Mouse (Mus musculus) yolk sac, embryonic 10.5 days (tissue): ENCODE results near the gene Kcnk5.

Experiments
- DNase-seq: peaks from one replicate; pipeline ENCODE4 v3.0.0-alpha.2; 2017; ENCODE audit warnings: low spot score

The Kcnk5 gene

DNA sequence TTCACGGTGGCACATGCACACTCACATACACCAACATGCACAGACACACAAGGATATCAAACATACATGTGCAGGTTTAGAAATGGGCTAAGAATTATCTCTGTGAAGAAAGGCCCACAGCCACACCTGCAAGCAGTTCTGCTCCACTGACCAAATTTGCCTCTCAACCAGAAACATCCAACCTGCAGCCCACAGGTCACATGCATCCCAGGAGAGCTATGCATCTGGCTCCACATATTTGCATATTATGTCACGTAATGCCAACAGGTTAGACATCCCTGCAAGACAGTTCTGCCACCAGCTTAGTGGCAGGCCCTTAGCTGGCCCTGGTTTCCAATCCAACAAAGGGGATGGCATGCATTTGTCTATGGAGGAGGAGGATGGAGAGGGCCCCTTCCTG, 13.6 kb downstream of the Kcnk5 start:
- DNase-seq: no peak

DNA sequence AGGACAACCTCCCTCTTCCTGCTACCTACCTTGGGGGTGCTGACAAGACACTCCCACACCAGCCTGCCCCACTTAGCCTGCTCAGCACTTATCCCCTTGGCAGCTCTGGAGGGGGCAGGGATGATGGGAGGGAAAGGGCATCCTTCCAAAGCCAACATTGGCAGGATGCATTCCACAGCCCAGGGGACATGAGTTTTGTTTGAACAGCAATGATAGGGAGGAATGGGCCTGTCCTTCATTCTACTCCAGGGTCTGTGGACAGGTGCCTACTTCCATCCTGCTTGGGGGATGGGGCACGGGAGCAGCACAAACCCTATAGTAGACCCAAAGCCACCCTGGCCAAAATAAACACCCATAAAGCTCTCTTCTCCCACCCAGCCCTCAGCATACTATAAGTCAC, 16.2 kb downstream of the Kcnk5 start:
- DNase-seq: no peak

DNA sequence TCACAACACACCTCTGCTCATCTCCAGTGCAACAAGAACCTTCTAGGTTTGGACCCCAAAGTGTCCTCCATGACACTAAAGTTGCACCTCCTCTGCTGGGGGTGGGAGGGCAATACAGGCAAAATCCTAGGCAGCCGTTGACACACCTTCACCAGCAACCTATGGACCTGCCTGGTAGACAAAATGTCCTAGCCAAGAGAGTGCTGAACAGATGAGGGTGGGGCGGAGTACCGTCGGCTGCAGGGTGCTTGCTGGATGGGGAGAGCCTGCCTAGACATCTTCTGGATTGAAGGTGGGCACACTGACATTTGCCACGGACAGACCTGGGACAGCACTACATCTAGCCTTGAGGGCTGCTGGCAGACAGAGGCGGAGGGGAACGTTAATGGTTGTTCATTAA, 17.2 kb downstream of the Kcnk5 start:
- DNase-seq: no peak

DNA sequence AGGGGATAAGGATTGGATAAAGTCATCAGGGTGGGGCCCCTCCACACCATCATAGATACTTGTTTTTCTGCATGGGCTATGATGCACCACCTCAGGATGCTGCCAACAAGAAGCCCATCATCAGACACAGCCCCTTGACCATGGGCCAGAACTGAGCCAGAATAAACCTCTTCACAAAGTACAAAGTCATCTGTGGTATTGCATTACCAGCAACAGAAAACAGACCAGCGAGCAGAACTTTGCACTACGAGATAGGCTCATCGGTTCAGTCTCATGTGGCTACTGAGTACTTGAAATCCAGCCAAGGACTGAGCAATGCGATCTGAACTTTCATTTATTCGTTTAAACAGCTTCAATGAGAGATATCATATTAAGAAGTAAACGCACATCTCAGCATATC, 18.9 kb downstream of the Kcnk5 start:
- no peak for DNase-seq

DNA sequence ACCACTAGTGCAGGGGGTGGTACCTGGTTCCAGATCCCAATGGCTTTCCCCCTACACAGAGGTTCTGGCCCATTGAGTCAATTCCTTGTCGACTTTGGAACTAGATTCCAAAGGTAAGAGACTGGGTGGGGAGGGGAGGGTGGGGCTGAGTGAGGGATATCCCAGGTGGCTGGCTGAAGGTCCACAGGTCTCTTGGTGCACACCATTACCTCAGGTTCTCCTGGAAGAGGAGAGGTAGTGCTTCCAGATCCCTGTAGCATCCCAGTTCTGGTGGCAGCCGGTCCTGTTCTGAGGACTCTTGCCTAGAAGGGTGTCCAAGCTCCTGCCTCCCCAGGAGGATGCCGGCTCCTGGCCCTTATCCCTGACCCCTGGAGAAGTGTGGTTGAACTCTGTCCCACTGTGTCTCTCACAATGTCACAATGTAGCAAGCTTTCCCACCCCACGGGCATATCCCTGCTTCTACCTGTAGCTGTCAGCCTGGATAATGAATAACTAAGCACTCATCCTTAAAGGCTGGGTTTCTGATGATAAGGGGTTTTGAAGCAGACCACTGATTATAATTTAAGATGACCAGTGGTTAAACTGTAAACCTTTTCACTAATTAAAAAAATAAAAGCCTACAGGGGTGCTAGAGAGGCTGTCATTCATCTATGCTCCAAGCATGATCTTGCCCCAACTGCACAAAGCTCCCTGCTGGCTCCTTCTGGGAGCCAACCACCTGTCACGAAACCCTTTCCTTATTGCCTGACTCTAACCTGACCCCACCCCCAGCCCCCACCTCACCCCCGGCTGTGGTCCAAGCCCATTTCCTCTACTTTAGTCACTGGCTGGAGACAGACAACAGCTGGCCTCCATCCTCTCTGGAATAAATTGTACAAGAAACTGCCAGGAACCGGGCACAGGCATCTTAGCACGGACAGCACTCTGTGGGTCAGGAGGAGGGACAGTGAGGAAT, 22.6 kb downstream of the Kcnk5 start:
- peak; percentile 71 for DNase-seq

DNA sequence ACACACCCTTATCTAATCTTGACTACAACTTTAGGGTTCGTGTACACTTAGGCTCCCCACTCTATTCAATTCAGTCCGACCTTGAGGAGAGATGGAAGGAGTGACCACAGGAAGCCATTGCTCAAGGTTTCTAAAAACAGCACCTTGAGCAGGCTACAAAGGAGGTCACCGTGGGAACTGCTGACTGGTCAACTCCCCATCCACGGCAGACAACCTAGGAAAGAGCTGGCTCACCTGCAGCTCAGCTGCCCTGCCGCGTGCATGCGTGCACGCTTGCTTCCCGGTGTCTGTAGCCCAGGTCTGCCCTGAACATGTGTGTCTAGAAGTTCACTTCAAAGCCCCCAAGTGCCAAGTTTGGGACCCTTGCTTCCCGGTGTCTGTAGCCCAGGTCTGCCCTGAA, 24.0 kb downstream of the Kcnk5 start:
- no peak for DNase-seq

DNA sequence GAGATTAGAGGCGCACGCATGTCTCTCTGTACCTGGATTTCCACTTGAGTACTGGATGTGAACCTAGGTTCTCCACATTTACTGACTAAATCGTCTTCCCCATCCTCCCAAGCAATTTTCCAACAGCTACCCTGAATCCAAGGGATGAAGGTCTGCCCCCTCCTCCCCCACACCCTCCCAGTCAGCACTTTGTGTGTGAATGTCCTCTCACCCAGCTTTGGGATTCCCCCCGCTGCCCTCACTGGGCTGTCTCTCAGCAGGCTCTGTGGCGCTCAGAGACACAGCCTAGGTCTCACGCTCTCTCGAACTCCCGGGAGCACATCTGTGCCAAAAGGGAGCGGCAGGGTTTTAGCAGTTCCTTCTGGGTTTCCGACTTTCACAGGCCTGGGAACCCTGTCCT, 25.9 kb downstream of the Kcnk5 start:
- no peak for DNase-seq

DNA sequence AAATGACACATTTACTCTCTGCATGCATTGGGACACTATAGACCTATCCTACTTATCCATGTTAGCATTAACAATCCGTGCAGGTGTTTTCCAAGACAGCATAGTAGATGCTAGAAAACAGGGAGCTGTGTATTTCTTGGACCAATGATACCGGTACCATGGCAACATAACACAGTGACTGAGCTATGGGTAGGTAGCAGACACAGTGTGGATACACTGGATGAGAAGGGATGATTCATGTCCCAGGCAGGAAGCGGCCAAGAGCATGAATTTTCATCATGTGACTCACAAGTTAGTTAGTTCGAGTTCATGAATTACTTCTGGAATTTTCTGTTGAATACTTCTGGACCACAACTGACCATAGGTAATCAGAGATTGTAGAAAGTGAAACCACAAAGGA, 26.7 kb downstream of the Kcnk5 start:
- DNase-seq: no peak

DNA sequence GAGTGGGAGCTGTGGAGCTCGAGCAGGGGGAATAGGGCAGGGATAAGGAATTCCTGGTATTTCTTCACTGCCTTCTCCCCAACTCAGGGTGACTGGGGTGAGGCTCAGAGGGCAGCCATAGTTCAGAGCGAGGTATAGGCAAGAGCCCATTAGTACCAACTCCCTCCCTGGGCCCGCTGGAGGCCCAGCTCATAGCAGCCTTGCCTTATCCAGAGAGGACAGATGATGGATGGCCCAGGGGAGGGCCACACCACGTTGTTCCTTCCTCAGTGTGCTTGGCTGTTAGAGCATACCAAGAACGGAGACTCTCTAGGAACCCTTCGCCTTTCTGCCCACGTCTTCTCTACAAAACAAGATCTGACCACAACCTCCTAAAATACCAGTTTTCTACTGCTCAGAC, 27.4 kb downstream of the Kcnk5 start:
- no peak for DNase-seq

DNA sequence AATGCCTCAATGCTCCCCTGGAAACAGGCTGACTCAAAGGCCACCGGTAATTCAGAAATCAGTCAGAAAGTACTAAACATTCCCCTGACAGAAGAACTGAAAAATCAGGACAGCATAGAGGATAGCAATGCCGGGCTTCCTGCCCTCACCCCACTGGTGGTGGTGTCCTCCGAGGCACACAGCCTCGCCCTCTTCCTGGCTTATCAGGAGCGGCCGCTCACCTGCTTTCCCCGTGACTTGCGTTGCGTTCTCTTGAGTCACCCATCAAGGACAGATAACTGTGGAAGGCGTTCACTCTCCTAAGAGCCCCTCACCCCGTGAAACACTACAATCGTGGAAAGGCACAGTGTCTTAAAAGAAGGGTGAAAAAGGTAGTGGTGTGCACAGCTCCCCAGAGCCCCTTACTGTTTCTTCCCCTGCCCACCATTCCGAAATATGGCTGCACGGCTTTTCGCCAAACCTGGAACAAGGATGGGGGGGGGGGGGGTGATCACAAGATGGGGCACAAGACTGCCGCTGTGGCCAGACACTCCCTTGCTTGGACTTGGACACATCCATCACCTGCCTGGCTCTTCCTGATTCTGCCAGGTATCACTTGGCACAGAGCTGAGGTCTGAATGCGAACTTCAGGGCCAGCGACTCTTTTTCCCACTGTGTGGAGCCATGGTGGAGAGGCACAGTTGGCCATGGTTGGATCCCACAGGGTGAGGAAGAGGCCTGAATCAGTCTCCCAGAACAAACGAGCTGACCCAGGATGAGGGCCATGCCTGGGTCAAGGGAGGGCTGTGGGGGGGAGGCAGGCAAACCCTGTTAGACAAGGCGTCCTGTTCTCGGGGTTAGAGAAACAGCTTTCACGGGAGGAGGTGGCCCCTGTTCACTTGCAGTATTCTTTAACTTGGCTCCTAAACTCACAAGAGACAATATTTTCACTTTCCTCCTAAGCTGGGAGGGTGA, 32.2 kb downstream of the Kcnk5 start:
- DNase-seq: no peak

DNA sequence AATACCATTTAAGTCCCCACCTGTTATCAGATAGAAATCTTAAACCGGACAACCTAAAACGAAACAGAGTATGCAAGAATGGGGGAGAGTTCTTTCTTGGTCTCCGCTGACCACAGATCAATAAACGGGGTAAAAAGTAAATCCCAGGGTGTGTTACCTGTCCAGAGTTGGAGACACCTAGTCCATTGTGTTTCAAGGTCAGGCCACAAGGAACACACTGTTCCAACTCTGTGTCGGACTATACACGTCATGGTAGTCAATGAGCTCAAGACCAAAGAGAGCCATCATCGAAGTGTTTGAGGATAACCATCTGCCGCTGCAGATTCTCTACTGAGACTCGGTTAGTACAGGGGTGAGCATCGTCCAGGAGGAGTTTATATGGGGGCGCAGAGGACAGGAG, 33.1 kb downstream of the Kcnk5 start:
- DNase-seq: no peak

DNA sequence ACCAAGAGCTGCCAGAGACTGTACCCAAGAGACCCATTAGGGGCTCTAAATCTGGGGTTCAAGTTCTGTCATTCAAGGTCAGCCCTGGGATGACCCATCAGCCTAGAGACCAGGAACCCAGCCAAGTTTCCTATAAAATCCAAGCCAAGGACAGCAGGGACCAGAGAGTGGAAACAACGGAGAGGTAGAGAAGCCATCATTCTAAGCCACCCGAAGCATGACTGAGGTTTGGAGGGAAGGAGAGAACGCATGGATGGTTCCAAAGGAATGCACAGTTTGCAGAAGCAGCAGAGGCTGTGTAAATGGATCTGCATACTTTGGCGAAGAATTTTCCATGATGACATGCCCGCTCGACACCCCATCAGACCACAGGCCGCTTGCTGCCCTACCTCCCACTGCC, 33.8 kb downstream of the Kcnk5 start:
- no peak for DNase-seq

DNA sequence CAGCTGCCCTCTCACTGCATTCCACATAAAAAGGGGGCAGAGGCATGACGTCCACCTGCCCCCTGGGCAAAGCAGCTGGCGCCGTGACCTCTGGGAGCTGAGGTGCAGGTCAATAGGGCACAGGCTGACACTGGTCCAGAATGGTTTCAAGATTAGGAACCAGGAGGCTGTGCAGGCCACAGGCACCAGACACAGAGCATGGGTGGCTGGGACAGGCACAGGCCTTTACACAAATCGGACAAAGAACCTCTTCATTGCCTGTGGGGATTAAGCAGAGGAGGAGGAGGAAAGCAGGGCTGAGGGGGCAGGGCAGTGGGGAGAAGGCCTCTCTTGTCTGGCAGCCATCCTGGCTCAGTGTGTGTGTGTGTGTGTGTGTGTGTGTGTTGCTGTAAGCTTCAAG, 37.5 kb downstream of the Kcnk5 start:
- DNase-seq: peak; percentile 40

DNA sequence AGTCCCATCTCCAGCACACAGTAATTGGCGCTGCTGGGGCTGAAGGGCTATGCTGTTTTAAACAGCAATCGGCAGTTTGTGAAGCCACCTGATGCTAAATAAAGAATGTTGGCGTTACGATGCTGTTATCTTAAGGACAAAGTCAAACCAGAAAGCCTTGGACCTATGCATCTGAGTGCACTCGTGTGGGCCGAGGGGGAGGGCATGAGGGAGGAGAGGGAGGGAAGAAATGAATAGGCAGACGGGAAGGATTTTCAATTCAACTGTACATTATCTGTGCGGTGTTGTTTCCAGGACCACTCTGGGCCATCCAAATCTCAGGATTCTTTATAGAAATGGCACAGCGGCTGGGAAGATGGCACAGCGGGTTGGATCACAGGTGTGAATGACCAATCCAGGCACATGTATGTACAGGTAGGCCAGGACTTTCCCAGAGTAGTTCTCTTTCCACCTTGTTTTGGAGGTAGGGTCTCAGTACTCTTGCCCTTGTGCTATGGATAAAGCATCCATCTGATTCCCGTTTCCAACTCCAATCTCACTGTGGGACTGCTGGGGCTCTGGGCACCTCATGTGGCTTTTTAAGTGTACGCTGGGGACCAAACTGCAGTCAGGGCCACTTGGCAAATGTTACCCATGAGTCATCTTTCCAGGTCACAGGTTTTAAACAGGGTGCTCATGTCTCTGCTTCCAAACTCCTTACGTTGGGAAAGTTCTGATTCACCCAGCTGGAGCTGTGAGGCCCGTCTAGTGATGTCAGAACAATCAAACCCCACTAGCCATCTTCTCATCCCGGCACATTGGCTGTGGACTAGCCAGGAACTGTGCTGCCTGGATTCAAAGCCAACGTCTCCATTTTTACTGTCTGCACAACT, 42.9 kb downstream of the Kcnk5 start, which contains the start of gene Saysd1:
Gene Saysd1, minus strand, starts transcription at position 51 of the 872 bp plus-strand sequence.
- peak; percentile 47 for DNase-seq

DNA sequence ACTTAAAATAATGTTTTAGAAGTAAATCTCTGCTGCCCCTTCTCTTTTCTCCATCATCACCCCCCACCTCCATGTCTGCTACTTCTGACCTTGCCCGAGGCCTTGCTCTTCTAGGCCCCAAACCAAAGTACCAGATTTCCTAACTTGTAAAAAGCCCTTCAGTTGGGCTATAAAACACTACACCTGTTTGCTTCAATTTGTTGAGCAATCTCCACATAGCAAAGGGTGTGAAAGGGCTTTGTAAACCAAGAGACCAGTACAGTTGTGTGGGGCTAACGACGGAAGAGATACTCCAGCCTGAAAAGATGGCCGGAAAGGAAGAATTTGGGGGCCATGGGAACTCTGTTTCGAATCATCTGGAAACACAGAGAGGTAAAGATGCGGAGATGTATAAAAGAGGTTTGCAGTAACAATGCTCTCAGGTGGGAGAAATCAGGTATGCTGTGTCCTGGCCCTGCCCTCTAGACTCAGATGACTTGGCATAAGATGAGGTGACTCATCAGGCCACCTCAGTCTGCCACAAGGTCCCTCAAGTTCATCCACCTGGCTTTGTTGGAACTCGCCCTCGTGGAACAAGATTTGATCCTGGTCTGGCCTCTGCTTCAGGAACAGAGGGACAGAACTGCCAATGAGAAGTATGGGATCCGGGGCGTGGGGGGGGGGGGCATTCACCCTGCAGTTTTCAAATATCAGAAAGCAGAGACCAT, 46.5 kb downstream of the Kcnk5 start:
- DNase-seq: no peak

DNA sequence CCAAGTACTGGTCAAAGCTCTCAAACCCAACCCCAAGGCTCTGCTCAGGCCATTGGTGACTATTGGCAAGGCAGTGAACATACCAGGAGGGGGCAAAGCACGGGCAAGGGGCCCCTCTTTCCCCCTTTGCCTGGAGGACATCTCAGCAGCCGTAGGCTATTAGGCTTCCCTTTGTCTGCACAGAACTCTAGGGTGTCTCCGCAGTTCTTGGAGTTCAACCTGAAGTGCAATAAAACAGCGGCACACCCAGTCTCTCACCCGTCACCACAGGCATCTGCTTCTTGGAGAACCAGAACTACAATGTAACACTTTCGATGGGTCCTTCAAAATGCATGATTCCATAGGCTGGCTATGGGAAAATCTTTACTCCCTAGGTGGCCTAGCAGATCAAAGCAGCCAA, 53.4 kb downstream of the Kcnk5 start:
- DNase-seq: no peak

DNA sequence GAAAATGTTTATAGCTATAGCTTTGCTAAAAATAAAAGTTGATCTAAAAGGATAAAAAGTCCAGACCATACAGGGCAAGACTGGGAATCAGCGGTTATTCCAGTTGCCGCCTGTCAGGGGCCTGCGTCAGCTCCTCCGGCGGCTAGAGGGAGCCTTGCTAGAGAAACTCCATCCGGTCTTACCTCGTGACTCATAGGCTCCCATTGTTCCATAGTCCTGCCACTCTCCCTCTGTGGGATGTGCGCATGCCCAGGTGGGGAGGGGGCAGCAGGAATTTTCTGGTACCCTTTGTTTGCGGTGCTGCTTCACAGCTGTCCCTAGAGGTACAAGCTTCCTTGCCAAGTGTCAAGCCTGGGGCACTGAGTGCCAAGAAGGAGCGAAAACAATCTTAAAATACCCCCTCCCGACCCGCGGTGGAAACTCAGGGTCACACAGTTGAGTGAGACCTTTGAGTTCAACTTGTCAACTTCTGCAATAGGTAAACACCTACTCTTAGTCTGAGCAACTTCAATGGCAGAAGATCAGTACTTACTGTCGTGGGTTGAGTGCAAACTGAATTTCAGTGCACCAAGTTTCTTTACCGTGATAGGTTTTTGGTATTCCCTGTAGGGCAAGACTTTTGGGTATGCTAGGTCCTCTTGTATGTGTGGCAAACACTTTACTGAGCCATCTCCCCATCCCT, 54.1 kb downstream of the Kcnk5 start:
- no peak for DNase-seq

DNA sequence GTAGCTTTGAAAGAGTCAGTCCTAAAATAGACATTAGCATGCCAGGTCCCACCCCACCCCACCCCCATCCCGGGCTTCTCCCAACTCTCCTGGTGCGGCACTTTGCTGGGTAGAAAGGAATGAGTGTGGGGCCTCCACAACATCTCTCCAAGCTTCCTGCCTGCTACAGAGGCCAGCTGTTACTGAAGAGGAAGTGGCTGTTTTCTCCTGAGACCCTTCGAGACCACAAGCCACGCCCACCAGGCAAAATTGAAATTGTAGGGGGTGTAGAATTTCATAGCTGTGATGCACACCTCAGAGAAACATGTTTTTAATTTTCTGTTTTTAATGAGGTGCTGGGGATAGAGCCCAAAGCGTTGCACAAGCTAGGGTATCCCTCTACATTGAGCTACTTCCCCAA, 60.7 kb downstream of the Kcnk5 start:
- DNase-seq: no peak

DNA sequence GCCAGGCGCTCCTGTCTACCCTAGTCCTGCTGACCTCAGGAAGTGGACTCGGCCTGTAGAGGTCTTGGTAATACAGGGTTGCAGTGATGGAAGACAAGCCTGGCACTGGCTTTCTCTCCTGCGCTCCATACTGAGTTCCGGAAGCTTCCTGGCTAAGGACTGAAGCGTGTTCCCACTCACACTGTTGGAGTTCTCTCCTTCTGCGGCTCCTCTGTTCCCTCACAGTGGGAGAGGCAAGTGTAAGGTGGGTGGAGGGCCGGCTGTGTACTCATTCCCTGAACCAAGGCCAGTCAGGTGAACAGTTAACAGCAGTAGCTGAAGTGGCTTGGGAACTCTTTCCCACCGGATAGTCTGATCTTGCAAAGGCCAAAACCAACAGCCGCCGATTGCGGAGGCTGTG, 61.6 kb downstream of the Kcnk5 start:
- no peak for DNase-seq

DNA sequence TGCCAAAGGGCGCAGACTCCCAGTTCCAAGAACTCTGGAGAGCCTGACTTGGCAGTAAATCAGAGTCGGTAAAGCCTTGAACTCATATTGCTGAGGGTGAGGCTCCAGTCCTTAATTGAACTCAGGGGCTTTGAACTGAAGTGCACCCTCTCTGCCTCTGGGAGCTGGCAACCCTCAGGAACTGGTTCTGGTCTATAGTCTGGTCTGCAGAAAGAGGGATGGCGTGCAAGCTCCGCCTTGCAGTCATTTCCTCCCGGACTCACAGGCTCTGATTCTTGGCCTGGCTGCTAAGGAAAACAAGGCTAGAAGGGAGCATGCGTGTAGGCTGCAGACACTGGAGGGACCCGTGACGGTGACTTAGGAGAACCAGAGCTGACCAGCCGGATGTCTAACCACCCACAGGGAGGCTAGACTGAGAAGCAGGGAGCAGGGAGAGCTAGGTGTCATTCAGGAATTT, 65.4 kb downstream of the Kcnk5 start:
- no peak for DNase-seq

DNA sequence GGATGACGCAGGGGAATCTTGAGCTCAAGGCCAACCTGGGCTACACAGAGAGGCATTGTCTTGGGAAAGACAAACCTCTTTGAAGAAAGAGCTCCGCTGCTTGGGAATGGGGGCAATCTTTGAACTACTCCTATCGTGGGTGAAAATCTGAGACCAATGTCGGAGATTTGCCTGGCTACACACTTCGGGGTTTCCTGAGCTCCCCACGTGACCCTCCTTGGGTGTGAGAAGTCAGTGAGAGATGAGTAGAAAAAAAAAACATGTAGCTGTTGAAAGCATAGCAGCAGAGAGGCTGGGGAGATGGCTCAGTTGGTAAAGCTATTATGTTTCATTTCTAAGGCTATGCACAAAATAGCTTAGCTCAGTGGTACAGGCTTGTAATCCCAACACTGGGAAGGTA, 66.7 kb downstream of the Kcnk5 start:
- DNase-seq: no peak
